Mouse (Mus musculus): ENCODE measurements around the gene Vmn1r148.
"Not testable (repeated sequence)": the region's sequence is repeated elsewhere in the genome, so short reads cannot be mapped to it uniquely, and the experiment has no call there.

GRCm38 (mm10) chr7:22413283-22413682, at the start of gene Vmn1r148:
- TF ChIP-seq CTCF, EP300 (IDR thresholded peaks at IDR 0.05; ENCODE audit: low read depth): not testable (repeated sequence)

All from liver, postnatal 0 days (tissue).